Mouse (Mus musculus) CD4-positive, CD25-positive, alpha-beta regulatory T cell, adult 4 months (primary cell): ENCODE measurements around the gene Tgfb1i1. TPM values are rescaled to one million over a fixed set of nuclear protein-coding genes. Genes with fewer than 3 reads are reported as not detected.

Source experiments
- ATAC-seq: one replicate; pipeline ENCODE4 v1.8.0; 2017
- polyA plus RNA-seq, 2 experiments: library from polyadenylated mRNA; unstranded; fragments of 100-300 nt; shearing (Covaris generic); gene quantifications; one replicate each; pipeline ENCODE4 v1.2.1; 2017

Gene Tgfb1i1
- polyA plus RNA-seq, 2 experiments from 2014 or later: 1.2 to 1.8 TPM

- ATAC-seq: no peak
These were observed 2.1 kb upstream of the Tgfb1i1 start for GRCm38 (mm10) chr7:128244410-128245025.

DNA sequence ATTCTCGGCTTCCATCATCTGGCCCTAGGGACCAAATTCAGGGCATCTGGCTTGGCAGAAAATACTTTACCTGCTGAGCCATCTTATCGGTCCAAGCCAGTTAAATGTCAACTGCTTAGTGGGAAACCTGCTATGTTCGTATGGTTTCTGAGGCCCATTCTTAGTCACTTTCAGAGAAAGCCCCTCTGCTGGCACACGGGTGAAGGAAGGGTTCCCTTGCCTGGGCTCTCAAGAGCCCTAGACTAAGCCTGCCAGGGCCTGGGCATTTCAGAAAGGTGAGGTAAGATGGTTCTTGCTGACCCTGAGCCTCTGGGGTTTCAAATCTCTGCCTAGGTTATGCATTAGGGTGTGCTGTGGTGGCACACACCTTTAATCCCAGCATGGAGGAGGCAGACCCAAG, 1.1 kb upstream of the Tgfb1i1 start:
- ATAC-seq: no peak

- peak; percentile 54 for ATAC-seq
These were observed 831 bp downstream of the Tgfb1i1 start for GRCm38 (mm10) chr7:128247443-128247842.

- no peak for ATAC-seq
These were observed 1.8 kb downstream of the Tgfb1i1 start for GRCm38 (mm10) chr7:128248081-128249042.

DNA sequence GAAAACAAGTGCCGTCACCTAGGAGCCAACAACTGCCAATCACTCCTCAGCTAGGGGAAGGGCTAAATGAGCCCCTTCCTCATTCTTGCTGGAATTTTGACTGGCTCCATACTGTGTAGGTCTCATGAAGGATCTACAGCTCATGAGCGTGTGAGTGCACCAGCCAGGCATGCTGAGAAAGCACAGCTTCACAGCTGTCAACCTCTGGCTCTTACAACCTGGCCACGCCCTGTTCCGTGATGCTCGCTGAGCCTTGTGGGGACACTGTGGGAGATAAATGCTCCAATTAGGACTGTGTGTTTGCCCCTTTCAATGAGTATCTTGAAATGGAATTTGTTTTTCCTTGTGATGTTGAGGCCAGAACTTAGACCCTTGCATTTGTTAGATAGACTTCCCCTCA, 3.4 kb downstream of the Tgfb1i1 start:
- no peak for ATAC-seq

GRCm38 (mm10) chr7:128251946-128252345, 5.3 kb downstream of the Tgfb1i1 start:
- no peak for ATAC-seq

DNA sequence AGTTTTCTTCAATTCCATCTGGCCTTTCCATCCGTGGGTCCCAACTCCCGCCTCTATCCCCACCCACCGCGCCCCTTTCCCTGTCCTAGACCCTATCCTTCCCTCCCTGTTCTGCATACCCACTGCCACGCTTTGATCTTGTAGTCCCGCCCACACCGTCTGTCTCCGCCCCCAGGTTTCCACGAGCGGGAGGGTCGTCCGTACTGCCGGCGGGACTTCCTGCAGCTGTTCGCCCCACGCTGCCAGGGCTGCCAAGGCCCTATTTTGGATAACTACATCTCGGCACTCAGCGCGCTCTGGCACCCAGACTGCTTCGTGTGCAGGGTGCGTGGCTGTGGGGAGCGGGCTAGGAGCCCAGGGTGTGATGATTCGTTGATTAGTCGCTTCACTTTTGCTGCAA, 6.0 kb downstream of the Tgfb1i1 start:
- ATAC-seq: peak; percentile 49

DNA sequence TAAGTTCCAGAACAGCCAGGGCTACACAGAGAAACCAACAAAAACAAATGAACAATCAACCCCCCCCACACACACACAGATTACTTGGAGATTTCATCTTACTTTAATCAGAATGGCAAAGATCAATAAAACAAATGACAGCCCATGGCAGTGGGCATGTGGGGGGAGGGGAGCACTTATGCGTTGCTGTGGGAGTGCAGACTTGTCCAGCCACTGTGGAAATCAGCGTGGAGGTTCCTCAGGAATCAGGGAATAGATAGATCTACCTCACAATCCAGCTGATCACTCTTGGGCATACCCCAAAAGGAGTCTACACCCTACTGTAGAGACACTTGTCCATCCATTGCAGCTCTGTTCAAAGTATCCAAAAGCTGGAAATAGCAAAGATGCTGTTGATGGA, 8.4 kb downstream of the Tgfb1i1 start:
- no peak for ATAC-seq

DNA sequence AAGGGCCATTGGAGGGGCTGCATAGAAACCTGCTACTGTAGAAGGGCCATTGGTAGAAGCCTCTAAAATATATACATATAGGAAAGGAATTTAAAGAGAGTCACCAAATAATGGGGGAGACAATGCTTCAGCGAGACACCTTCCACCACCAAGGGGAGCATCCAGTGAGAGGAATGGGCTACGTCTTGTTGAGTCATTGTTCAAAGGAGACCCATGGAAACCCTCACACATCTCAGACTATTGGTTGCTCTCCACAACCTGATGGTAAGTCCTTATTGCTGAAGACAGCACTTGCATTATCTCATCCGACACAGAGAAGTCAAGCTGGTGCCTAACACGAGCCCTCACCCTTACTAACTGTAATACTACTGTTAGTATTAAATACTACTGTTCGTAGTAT, 9.1 kb downstream of the Tgfb1i1 start:
- ATAC-seq: no peak

DNA sequence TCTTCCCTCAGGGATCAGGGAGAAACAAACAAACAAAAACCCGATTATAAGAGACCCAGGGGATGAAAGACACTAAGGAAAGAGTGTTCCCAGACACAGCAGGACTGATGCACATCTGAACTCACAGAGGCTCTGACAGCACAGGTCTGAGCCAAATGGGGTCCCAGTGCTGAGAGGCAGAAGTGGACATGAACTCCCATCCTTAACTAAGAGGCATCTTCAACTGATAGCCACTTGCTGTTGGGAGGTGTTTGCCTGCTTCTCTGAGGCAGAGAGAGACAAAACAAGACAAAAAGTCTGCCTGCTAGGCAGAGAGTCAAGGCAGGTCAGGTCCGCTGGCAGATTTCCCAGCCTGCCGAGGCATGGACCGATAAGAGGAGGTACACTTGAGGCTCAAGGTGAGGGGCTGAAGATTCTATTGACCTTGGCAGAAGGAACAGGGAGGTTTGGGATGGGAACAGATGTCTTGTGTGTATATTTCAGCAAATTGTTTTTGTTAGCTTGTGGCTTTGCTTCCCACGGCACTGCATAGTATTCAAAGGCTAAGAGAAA, 10.2 kb downstream of the Tgfb1i1 start:
- no peak for ATAC-seq

GRCm38 (mm10) chr7:128265411-128265810, 18.8 kb downstream of the Tgfb1i1 start, which contains the start of gene Slc5a2:
TSS of gene Slc5a2 (plus strand) at chr7:128265657.
- no peak for ATAC-seq

- ATAC-seq: no peak
These were observed 19.4 kb downstream of the Tgfb1i1 start for GRCm38 (mm10) chr7:128266056-128266455.

GRCm38 (mm10) chr7:128267391-128267790, 20.8 kb downstream of the Tgfb1i1 start:
- ATAC-seq: no peak

GRCm38 (mm10) chr7:128267813-128268212, 21.2 kb downstream of the Tgfb1i1 start:
- ATAC-seq: no peak

GRCm38 (mm10) chr7:128270431-128270850, 23.8 kb downstream of the Tgfb1i1 start:
- no peak for ATAC-seq

GRCm38 (mm10) chr7:128271496-128271895, 24.9 kb downstream of the Tgfb1i1 start:
- no peak for ATAC-seq

- ATAC-seq: no peak
These were observed 29.4 kb downstream of the Tgfb1i1 start for GRCm38 (mm10) chr7:128276051-128276450.

DNA sequence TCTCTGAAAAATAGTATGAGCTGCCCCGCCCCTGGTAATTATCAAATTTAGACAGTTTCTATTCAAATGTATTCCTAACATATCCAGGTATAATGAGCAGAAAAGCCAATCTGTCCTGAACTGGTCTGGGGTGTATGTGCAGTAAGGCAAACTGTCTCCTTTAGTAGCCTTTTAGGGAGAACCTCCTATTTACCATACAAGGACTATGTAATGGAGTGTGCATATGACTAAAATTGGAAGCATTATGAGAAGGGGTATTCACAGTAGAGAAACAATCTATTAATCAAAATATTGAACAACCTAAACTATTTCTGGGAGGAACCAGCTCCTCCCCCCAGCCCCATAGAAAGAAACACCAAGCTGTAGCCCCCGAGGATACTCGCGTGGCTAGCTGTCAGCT, 33.1 kb downstream of the Tgfb1i1 start:
- ATAC-seq: no peak

DNA sequence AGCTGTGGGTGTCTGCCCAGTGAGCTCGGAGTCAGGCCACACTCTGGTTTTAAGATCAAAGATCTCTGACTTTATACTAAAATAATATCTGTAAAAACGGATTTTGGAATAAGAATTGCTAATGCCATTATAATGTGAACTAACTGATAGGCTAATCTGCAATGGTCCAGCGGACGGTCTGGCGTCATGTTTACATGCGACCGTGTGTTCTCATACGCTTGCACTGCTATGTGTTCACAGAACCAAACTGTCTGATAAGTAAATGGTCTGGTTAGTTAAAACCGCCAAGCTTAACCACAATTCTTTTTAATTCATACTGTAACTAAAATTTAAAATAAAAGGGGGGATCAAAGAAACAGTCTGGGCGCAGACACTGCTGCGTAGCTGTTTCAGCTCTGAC, 35.2 kb downstream of the Tgfb1i1 start:
- ATAC-seq: no peak

GRCm38 (mm10) chr7:128282532-128283244, 36.1 kb downstream of the Tgfb1i1 start:
- no peak for ATAC-seq

- ATAC-seq: no peak
These were observed 37.4 kb downstream of the Tgfb1i1 start for GRCm38 (mm10) chr7:128284047-128284446.

GRCm38 (mm10) chr7:128285060-128285459, 38.4 kb downstream of the Tgfb1i1 start:
- no peak for ATAC-seq
